Mouse (Mus musculus) spleen, adult 18-20 months (tissue): Measurements from ENCODE around the gene Magea10.

Experiments used
- DNase-seq, 2 experiments: peaks; one replicate each; pipeline ENCODE4 v3.0.0; 2022; ENCODE audit warnings: mixed read lengths in 2 of 2

The Magea10 gene

DNA sequence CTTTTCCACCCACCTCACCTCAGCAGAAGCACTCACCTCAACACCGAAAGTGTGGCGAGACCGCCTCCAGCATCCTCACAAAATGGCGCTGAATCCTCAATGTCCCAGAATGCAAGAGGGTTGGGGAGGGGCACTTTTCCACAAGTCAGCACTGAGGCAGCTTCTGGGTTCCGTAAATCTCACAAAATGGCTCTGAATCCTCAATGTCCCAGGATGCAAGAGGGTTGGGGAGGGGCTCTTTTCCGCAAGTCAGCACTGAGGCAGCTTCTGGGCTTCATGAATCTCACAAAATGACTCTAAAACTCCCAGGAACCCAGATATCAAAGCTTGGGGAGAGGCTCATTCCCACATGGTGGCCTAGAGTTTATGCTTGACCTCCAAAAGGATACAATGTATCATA is at the start of gene Magea10:
Magea10 (minus strand) TSS at position 101 of the 400 bp plus-strand sequence.
- no peak for DNase-seq

DNA sequence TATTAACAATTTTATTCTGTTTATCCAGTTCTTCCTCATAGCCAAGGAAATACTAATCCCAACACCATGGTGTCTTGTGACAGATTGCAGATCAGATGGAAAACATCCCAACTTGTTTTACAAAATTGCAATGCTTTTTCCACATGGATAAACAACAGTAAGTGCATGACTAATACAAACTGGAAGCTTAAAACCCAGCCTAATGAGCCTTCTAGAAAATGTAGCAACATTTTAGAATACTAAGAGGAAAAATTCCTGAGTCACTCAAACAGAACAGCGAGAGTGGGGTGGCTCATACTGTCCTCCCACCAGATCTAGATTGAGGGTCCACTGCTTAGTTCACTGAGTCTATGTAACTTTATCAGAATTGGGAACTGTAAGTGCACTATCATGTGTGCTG is 4.7 kb downstream of the Magea10 start:
- no peak for DNase-seq
